Mouse (Mus musculus) megakaryocyte, embryonic 14.5 days (primary cell): Measurements from ENCODE around the gene Cab39l.

Source experiments
- FLI1 ChIP-seq: IDR thresholded peaks from 2 replicates; pipeline ENCODE4 v1.6.1; 2012; ENCODE audit warnings: low read length, inconsistent platforms, mixed read lengths
- GATA1 ChIP-seq: IDR thresholded peaks from 3 replicates; pipeline ENCODE4 v1.6.1; 2012; ENCODE audit warnings: mixed read lengths, low read length, inconsistent platforms, borderline replicate concordance

DNA sequence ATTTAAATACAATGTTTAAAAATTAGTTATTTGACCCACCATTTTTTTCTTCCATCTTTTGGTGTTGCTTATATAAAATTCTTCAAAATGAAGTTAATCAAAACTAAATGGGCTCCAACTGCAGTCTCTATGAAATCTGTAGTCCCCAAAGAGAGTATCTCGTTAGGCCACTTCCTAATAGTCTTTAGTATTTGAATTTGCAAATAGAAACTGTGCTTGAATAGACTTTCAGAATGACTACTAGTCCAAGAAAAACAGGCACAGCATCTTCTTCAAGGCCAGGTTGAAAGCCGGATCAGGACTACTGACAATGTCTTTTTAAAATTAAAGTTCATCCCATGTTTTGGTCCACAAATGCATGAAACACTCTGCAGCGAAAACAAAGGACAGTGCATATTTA, 3.4 kb upstream of the Cab39l start:
- no peak for TF ChIP-seq GATA1
- no peak for TF ChIP-seq FLI1
